Mouse (Mus musculus): ENCODE results near the gene Tmem102. TPM values are rescaled to one million over a fixed set of nuclear protein-coding genes. Genes with fewer than 3 reads are reported as not detected.

The Tmem102 gene
- total RNA-seq, 2 experiments from 2014 or later: 0.41 to 0.56 TPM

DNA sequence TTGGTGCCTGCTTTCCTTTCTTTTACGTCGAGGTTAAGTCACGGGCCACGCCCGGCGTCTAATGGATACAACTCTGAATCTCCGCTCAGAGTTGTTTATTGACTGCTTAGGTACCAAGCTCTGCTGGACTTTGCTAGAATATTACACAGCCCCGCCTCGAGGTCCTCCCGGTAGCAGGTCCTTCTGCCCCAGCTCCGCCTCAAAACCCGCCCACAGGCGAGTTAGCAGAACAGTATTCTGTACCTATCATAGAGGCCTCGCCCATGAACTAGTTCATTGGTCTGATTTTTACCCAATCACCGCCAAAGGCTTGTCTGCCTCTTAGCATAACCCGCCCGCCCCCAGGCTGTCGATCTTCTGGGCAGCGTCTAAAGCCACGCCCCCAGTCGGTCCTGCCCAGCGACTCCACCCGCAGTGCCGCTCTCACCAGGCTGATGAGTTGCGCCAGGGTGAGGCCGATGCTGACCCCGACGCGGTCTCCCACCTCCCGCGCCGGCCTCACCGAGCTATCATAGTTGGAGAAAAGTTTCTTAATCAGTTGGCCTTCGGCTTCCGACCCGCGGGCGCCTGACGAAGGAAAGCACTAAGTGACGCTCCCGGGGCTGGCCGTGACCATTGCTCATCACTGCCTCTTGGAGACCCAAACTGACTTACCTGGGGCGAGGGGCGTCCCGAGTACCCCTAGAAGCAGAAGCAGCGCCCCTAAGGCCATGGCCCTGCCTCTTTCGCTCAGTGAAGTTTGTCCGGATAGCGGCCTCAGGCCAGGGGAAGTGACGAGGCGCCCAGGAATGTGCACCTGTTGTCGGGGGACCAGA, 10.0 kb downstream of the Tmem102 start, which contains the start of gene Chrnb1:
Chrnb1 (minus strand) TSS at position 776 of the 815 bp plus-strand sequence.
- peak; percentile 91 to 92 for DNase-seq
- intact Hi-C loops (cut with DNase I): loop anchor here (2.0 kb wide), 1 partner anchor 29 kb away; no protein-coding TSS in a partner anchor

DNA sequence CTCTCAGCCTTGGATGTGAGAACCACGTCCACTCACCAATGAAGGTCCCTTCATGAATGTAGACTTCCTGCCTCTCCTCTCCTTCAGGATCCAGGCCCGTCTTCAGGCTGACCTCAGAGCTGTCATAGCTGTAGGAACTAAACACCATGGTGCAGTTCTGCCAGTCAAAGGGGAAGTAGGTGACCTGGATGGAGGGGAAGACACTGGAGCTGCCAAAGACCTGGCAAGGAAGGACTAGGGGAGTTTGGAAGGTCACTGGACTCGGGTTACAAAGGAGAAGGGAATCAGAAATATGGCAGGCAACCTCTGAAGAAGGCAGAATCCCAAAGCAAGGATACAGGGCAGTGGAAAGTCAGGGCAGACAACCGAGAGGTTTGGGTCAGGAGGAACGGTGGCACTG, 12.0 kb downstream of the Tmem102 start:
- DNase-seq: no peak
- intact Hi-C loops (cut with DNase I): no loop called here

DNA sequence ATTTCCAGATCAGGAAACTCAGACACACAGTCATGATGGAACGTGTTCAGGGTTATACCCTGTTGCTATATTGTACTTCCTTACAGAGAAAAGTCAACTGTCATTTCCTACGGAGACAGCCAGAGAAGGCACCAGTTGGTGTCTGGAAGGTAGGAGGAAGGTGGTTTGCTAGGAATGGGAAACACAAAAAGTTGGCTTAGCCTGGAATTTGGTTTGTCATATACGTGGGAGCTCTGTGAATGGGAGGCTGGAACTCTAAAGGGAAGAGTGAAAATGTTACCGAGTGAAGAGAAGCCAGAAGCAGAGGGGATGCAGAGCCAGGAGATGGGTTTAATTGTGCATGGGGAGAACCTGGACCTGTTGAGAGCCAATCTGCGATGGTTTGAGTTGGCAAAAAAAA, 14.0 kb downstream of the Tmem102 start:
- DNase-seq: no peak
- intact Hi-C loops (cut with DNase I): no loop called here

DNA sequence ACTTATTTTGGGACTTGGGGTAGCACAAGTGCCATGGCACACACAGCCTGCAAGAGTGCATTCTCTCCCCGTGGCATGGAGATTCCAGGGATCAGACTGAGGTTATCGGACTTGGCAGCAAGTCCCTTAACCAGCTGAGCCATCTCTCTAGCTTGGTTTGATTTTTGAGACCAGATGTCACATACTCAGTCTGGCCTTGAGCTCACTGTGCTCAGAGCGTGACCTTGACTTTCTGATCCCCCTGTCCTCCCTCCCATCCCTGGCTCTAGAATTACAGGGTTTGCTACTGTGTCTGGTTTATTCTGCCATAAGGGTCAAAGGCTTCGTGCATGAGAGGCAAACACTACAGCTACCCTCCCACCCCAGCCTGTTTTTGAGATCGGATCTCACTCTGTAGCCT, 16.0 kb downstream of the Tmem102 start:
- no peak for DNase-seq
- intact Hi-C loops (cut with DNase I): no loop called here

DNA sequence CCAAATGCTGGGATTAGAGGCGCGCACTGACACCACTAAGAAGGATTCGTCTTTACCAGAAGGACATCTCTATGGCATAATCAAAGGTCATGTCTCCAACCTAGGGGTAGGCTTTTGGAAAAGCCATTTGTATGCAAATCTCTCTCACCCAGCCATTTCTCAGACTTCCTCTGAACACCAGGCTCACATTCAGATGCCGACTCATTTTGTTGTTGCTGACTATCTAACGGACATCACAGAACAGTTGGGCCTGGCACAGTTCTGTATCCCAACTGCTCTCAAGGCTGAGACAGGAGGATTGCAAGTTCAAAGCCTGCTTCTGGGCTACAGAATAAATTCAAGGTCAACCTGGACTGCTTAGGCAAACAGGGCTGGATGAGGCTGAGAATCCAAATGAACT, 18.1 kb downstream of the Tmem102 start:
- intact Hi-C loops (cut with DNase I): no loop called here
- no peak for DNase-seq

DNA sequence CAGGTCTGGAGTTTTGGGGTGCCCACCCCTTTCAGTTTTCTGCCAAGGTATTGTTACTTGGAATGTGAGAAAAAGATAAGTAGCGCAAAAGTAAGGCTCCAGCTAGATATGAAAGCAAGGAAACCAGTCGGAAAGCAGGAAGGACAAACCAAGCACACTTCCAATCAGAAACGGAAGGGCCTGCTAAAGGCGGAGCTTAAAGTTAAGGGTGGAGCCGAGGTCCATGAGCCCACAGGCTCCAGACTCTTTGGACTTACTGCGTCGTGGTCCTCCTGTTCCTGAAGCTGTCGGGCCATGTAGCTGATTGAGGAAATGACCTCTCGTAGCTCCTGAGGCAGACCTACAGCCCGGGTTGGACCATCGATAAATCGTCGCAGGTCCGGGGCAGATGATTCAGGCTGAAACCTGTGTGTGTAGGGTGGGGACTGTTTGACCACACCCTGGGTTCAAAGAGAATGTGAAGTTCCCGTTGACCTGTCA, 20.6 kb downstream of the Tmem102 start:
- intact Hi-C loops (cut with DNase I): loop anchor here (2.0 kb wide), 1 partner anchor 18 kb away; no protein-coding TSS in a partner anchor
- DNase-seq: peak; percentile 63

DNA sequence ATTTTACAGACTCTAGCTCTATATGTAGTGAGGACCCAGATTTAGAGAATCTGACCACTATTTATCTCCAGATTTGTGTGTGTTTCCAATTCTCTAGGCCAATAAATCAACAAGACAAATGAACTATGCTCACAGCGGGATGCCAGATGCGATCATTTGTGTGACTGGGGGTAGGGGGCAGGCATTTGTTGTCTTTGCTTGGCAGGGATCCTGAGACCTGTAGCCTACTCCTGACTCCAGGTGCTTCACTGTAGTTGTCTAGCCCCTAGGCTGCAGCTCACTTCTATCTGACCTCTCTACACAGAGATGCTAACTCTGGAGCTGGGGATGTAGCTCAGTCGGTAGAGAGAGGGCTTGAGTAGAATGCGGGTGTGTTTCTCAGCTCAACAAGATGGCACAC, 23.6 kb downstream of the Tmem102 start:
- DNase-seq: no peak
- intact Hi-C loops (cut with DNase I): no loop called here

DNA sequence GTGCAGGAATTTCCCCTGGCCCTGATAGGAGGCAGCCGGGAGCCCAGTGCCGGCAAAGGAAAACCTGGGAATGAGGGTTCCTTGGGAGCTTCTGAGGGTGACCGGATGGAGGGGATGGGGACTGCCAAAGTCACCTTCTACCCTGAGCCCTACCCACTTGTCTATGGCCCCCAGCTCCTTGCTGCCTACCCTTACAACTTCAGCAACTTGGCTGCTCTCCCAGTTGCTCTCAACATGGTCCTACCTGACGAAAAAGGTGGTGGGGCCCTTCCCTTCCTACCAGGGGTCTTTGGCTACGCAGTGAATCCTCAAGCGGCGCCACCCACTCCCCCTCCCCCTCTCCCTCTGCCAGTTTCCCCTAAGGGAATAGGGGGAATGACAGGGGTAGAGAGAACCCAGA, 26.4 kb downstream of the Tmem102 start:
- no peak for DNase-seq
- intact Hi-C loops (cut with DNase I): no loop called here

DNA sequence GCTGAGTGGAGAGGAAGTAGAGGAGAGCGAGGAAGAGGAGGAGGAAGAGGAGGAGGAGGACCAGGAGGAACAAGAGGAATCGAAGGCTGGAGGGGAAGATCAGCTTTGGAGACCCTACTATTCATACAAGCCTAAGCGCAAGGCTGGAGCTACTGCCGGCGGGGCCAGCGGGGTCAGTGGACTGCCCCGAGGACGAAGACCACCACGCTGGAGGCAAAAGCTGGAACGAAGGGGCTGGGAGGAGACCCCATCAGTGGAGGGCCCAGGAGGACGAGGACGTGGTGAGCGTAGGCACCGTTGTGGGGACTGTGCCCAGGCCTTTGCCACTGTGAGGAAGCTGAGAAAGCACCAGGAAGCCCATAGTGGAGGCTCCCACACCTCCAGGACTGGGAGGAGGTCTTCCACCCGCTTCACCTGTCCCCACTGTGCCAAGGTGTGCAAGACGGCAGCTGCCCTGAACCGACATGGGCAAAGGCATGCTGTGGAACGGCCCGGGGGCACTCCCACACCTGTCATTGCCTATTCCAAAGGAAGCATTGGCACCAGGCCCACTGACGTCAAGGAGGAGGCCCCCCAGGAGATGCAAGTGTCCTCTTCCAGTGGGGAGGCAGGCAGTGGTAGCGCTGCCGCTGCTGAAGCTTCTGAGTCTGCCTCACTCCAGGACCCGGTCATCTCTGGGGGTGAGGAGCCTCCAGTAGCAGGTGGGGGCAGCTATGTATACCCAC, 27.0 kb downstream of the Tmem102 start:
- DNase-seq: no peak
- intact Hi-C loops (cut with DNase I): no loop called here

DNA sequence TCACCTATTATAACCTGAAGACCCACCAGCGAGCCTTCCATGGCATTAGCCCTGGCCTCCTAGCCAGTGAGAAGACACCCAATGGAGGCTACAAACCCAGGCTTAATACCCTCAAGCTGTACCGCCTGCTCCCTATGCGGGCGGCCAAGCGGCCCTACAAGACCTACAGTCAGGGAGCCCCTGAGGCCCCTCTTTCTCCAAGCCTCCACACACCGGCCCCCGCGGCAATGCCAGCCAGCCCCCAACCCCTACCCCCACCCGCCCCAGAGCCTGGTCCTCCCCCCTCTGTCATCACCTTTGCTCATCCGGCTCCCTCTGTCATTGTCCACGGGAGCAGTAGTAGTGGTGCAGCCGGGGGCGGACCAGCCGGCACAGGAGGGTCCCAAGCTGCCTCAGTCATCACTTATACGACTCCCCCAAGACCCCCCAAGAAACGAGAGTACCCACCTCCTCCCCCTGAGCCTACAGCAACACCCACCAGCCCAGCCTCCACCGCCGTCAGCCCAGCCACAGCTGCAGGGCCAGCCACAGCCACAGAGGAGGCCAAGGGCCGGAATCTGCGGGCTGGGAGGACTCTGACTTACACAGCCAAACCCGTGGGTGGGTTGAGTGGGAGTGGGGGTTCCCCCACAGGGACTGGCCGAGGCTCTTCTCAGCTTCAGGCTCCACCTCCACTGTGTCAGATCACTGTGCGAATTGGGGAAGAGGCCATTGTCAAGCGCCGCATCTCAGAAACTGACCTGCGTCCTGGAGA, 27.7 kb downstream of the Tmem102 start:
- intact Hi-C loops (cut with DNase I): no loop called here
- DNase-seq: no peak

DNA sequence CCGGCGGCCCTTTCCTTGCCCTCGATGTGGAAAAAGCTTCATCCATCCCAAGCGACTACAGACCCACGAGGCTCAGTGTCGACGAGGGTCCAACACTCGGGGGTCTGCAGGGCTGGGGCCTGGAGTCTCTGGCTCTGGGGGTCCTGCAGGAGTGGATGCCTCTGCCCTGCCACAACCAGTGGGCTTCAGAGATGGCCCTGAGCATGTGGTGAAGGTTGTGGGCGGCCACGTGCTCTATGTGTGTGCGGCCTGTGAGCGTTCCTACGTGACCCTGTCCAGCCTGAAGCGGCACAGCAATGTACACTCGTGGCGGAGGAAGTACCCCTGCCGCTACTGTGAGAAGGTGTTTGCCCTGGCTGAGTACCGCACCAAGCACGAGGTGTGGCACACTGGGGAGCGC, 28.9 kb downstream of the Tmem102 start:
- intact Hi-C loops (cut with DNase I): no loop called here
- DNase-seq: no peak

DNA sequence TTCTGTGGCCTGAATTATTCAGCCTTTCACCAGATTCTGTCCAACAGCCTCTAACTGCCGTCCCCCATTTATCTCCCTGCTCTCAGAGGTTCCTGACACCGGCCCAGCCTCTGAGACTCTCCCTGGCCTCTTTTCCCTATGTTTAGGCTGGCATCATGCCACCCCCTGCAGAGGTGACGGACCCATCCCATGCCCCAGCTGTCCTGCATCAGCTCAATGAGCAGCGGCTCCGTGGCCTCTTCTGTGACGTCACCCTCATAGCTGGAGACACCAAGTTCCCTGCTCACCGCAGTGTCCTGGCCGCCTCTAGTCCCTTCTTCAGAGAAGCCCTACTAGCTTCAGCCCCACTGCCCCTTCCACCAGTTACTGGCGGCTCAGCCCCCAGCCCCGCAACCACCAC, 29.7 kb downstream of the Tmem102 start:
- intact Hi-C loops (cut with DNase I): no loop called here
- DNase-seq: no peak

DNA sequence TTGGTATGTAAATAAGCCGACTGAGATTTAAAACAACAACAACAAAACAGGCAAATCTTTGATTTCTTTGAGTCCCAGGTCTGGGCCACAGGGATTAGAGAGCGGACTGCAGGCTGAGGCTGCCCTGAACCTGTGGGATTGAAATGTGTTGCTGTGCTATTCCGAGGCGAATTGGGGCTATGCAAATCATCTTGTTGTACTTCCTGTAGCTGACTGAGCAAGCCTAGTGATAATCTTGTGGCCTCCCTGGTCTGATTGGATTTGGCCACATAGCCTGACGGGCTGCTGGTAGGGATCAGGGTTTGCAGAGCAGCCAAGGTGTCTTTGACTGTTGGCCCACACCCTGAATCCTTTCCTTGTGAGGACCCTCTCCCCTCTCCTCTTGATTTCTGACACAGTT, 30.5 kb downstream of the Tmem102 start:
- DNase-seq: no peak
- intact Hi-C loops (cut with DNase I): no loop called here

DNA sequence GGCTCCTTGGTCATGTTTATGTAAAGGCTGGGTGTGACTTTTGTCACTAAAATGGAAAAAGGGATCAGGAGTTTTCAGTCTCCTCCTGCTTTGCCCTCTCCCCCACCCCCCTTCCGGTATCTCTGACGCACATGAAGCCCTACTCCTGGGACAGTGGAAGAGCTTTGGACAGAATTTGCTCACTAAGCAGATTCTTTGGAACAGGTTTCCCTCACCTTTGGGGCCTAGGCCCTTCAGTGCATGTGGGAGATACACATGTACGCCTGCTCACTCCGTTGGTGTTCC, 37.9 kb downstream of the Tmem102 start:
- intact Hi-C loops (cut with DNase I): loop anchor here (2.0 kb wide), 3 partner anchors 17 to 35 kb away; partner anchors contain the start of gene Chrnb1
- DNase-seq: no peak

DNA sequence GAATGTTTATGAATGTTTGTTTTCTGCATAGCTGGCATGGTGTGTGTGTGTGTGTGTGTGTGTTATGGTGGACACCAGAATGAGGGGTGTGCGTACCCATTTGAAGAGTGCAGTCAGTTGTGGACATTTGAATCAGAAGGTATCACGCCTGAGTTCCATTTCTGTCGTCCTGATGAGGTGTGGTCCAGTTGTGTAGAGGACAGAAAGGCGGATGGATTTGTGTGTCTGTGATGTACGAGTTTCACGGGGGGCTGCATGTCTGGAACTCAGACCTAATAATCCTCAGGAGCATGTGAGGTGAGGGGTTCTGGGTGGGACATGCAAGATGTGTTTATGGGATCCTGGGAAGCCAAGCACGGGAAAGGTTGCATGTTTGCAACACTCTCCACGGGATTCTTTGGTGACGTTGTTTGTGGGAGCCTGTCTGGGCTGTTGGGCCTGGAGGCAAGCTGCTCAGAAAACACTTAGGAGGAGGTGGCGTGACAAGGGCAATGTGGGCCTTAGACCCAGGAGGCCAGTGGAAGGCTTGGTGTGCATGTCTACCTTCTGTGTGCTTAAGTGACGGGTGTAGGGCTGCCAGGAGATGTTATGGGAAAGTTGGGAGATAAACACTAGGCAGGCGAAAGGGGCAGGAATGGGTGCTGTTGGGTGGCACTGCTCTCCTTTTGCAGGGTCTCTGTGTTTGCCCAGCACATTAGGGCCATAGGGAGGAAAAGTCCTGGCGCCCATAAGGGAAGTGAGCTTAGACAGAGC, 38.4 kb downstream of the Tmem102 start:
- intact Hi-C loops (cut with DNase I): loop anchor here (2.0 kb wide), 3 partner anchors 18 to 36 kb away; partner anchors contain the start of gene Chrnb1
- DNase-seq: no peak

DNA sequence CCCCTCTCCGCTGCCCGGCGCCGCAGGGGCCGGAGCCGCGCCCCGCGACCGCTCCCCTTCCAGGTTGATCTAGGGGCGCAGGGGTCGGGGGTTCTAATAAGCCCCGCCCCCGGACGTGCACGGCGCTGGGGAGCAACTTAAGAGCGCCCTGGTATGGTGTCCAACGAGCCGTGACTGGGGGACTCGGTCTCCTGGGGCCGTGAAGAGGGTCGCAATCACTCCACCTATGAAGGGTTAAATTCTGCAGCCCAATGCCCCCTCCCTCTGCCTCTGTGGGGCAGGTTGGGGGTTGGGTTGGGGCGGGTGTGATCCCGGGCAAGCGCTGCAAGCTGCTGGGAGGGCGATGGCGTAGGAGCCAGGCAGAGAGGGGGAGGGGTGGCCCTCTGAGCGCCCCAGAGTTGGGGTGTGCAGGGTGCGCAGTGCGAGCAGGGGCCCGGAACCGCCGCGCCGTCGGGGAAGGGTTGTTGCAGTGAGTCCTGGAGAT, 39.3 kb downstream of the Tmem102 start:
- intact Hi-C loops (cut with DNase I): loop anchor here (2.0 kb wide), 3 partner anchors 19 to 37 kb away; partner anchors contain the start of gene Chrnb1

DNA sequence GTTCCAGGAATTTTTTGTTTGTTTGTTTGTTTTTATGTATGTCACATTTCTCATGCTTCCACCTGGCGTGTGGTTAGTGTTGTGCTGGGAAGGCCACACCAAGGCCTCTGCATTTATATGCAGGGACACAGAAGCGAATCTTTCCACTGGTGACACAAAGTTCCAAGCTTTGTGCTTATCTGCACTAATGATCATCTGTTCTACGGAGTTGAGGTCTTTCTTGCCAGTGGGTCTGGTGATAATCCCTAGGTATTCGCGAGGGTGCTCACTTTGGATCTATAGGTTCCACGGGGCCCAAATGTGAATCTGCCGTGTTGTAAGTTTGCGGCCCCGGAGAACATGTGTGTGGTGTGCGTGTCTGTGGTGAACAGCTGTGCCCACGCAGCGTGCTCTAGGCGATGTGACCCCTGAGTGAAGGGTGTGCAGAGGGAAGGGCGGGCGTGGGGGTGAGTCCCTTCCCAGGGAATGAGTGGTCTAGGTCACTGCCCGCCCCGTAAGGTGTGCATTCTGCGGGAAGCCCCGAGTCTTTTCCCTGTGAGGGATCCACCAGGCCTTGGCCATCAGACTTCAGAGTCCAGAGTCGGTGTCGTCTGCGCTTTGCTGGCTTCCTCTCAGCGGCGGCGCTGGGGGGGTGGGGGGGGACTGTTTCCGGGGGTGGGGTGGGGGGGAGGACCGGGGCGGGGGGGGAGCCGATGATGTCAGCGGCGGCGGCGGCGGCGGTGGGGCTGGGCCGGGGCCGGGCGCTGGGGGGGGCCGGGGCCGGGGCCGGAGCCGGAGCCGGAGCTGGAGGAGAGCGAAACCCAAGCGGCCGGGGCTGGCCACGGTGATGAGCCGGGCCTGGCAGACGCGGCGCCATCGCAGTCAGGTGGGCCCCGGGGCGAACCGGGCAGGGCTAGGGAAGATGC, 40.0 kb downstream of the Tmem102 start, which contains the start of gene Zbtb4:
Zbtb4 (plus strand) TSS at position 692 of the 905 bp plus-strand sequence.
- peak; percentile 53 to 79 for DNase-seq
- intact Hi-C loops (cut with DNase I): loop anchor here (2.0 kb wide), 4 partner anchors 19 to 111 kb away; partner anchors contain the start of gene Chrnb1

More for the DNA sequence above, 39.3 kb downstream of the Tmem102 start:
- peak in 1 of 2 experiments; percentile 74 for DNase-seq

DNA sequence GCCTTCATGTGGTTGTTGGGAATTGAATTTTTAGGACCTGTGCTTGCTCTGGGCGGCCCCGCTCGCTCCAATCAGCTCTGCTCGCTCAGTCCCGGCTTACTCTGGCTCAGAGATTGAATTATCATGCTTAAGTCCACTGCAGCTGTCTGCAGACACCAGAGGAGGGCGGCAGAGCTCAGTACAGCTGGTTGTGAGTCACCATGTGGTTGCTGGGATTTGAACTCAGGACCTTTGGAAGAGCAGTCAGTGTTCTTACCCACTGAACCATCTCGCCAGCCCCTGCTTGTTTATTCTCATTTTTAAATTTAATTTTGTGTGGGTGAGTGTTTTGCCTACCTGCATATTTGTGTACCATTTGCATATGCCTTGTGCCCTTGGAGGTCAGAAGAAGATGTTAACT, 41.9 kb downstream of the Tmem102 start:
- no peak for DNase-seq
- intact Hi-C loops (cut with DNase I): no loop called here

DNA sequence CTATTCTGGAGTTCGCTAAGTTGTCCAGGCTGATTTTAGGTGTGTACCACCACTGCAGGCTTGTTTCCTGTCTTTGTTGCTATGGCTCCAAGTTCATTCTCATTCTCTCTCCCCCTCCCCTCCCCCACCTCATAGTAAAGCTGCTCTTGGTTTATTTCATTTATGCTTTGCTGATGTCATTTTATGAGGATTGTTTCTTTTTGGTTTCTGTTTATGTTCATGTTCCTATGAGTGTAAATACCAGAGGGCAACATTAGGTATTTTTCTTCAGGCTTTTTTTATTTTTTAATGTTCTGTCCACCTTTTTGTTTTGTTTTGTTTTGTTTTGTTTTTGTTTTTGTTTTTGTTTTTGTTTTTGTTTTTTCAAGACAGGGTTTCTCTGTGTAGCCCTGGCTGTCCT, 43.6 kb downstream of the Tmem102 start, which contains the start of gene Slc35g3:
Slc35g3 (minus strand) TSS at position 101 of the 400 bp plus-strand sequence.
- intact Hi-C loops (cut with DNase I): no loop called here
- DNase-seq: no peak
